Mouse (Mus musculus): Measurements from ENCODE around the gene Tet2.

- TF ChIP-seq GATA1 (IDR thresholded peaks at IDR 0.05; ENCODE audit: borderline replicate concordance, low read length) (no peak), FLI1 (IDR thresholded peaks at IDR 0.05; ENCODE audit: low read length) (no peak)
Observed at GRCm38 (mm10) chr3:133563503-133564205, 18.7 kb upstream of the Tet2 start.

Measured in megakaryocyte, embryonic 14.5 days (primary cell).